Mouse (Mus musculus) left cerebral cortex, adult 8-10 months (tissue): ENCODE results near the gene Adgrd1. TPM values are rescaled to one million over a fixed set of nuclear protein-coding genes. Genes with fewer than 3 reads are reported as not detected.

Experiments used
- total RNA-seq, 4 experiments: library from RNA; stranded (reverse); gene quantifications; 2 replicates each; pipeline ENCODE4 v1.2.4; 2022

The Adgrd1 gene
- total RNA-seq, 4 experiments from 2014 or later = 2.0 to 3.1 (median 2.8) TPM

Other genes with a start within 250 kb of the Adgrd1 start
- 100 to 1,000 TPM; 101 to 129 (median 109) TPM for gene Rimbp2, start 143.3 kb upstream of the Adgrd1 start, total RNA-seq
- gene Stx2, start 88.2 kb upstream of the Adgrd1 start, total RNA-seq = 10 to 100 TPM; 20.9 to 27.5 (median 22.3) TPM
- 100 to 1,000 TPM; 162 to 172 (median 168) TPM for gene Ran, start 76.7 kb upstream of the Adgrd1 start, total RNA-seq